Mouse (Mus musculus) MEL (cell line): Measurements from ENCODE around the gene Cst13. TPM values are rescaled to one million over a fixed set of nuclear protein-coding genes. Genes with fewer than 3 reads are reported as not detected.

Experiments used
- DNase-seq: peaks from one replicate; pipeline ENCODE4 v3.0.0; 2011; ENCODE audit warnings: low read depth, low spot score
- H3K27ac ChIP-seq: 2 replicates; pipeline ENCODE4 v1.5.1; 2012; ENCODE audit warnings: low read depth, mild to moderate bottlenecking, control low read depth, low read length, moderate library complexity; ENCODE audit not compliant: control insufficient read depth
- H3K27me3 ChIP-seq, 2 experiments: fragments of 150-350 bp in 1 of 2; sonication (generic) in 1 of 2; 2 replicates each; pipeline ENCODE4 v1.6.1; 2012; ENCODE audit warnings: low read length in 2 of 2, mild to moderate bottlenecking in 2 of 2, improper control_type of control experiment in 1 of 2, moderate library complexity in 1 of 2; ENCODE audit not compliant: insufficient read depth in 2 of 2, control insufficient read depth in 1 of 2
- H3K36me3 ChIP-seq, 2 experiments: 2 replicates each; pipeline ENCODE4 v1.6.1; 2012 to 2014; ENCODE audit warnings: low read length in 2 of 2, improper control_type of control experiment in 1 of 2, inconsistent platforms in 1 of 2, mild to moderate bottlenecking in 1 of 2; ENCODE audit not compliant: insufficient read depth in 2 of 2, control insufficient read depth in 1 of 2
- H3K4me1 ChIP-seq, 2 experiments: fragments of 150-350 bp in 1 of 2; sonication (generic) in 1 of 2; 2 replicates each; pipeline ENCODE4 v1.6.1; 2012; ENCODE audit warnings: low read length in 2 of 2, improper control_type of control experiment in 1 of 2, mild to moderate bottlenecking in 1 of 2; ENCODE audit not compliant: insufficient read depth in 2 of 2, control insufficient read depth in 1 of 2
- H3K4me3 ChIP-seq, 2 experiments: fragments of 150-350 bp in 1 of 2; sonication (generic) in 1 of 2; 2 replicates each; pipeline ENCODE4 v1.5.1; 2012; ENCODE audit warnings: low read depth in 2 of 2, low read length in 2 of 2, mild to moderate bottlenecking in 2 of 2, moderate library complexity in 2 of 2, control low read depth in 1 of 2, improper control_type of control experiment in 1 of 2; ENCODE audit not compliant: control insufficient read depth in 1 of 2, insufficient read depth in 1 of 2
- H3K79me2 ChIP-seq: 2 replicates; pipeline ENCODE4 v1.6.1; 2012; ENCODE audit warnings: mild to moderate bottlenecking, low read length, moderate library complexity; ENCODE audit not compliant: control insufficient read depth, poor library complexity, insufficient read depth
- H3K9ac ChIP-seq: 2 replicates; pipeline ENCODE4 v1.6.1; 2012; ENCODE audit warnings: low read depth, mild to moderate bottlenecking, control low read depth, low read length, moderate library complexity; ENCODE audit not compliant: control insufficient read depth, poor library complexity, severe bottlenecking
- H3K9me3 ChIP-seq: fragments of 150-350 bp; sonication (generic); replicated peaks from 2 replicates; pipeline ENCODE4 v1.6.1; 2012; ENCODE audit warnings: mild to moderate bottlenecking, low read length, improper control_type of control experiment, moderate library complexity; ENCODE audit not compliant: insufficient read depth
- BHLHE40 ChIP-seq: IDR thresholded peaks from 2 replicates; pipeline ENCODE4 v1.6.1; 2012; ENCODE audit warnings: low read depth, mild to moderate bottlenecking, inconsistent platforms, low read length, improper control_type of control experiment, borderline replicate concordance
- CHD2 ChIP-seq: IDR thresholded peaks from 2 replicates; pipeline ENCODE4 v1.6.1; 2011; ENCODE audit warnings: low read length, improper control_type of control experiment
- JUND ChIP-seq: IDR thresholded peaks from 2 replicates; pipeline ENCODE4 v1.6.1; 2011; ENCODE audit warnings: low read depth, mild to moderate bottlenecking, improper control_type of control experiment, low read length
- MAZ ChIP-seq: IDR thresholded peaks from 2 replicates; pipeline ENCODE4 v1.6.1; 2012; ENCODE audit warnings: low read depth, mild to moderate bottlenecking, inconsistent platforms, low read length, improper control_type of control experiment
- MXI1 ChIP-seq: IDR thresholded peaks from 2 replicates; pipeline ENCODE4 v1.6.1; 2011; ENCODE audit warnings: mild to moderate bottlenecking, low read depth, low read length, improper control_type of control experiment
- MYB ChIP-seq: IDR thresholded peaks from 2 replicates; pipeline ENCODE4 v1.6.1; 2011; ENCODE audit warnings: mild to moderate bottlenecking, low read depth, low read length, improper control_type of control experiment
- POLR2A ChIP-seq, 2 experiments: IDR thresholded peaks; 2 replicates each; pipeline ENCODE4 v1.6.1; 2011 to 2012; ENCODE audit warnings: low read length in 2 of 2, mild to moderate bottlenecking in 2 of 2, control low read depth in 1 of 2, improper control_type of control experiment in 1 of 2, low read depth in 1 of 2, moderate library complexity in 1 of 2; ENCODE audit not compliant: control insufficient read depth in 1 of 2, insufficient read depth in 1 of 2, poor library complexity in 1 of 2
- SIN3A ChIP-seq: IDR thresholded peaks from 2 replicates; pipeline ENCODE4 v1.6.1; 2012; ENCODE audit warnings: low read length, improper control_type of control experiment, inconsistent platforms
- SMC3 ChIP-seq: IDR thresholded peaks from 2 replicates; pipeline ENCODE4 v1.6.1; 2011; ENCODE audit warnings: low read depth, low read length, improper control_type of control experiment
- TBP ChIP-seq: IDR thresholded peaks from 2 replicates; pipeline ENCODE4 v1.8.0; 2011; ENCODE audit warnings: low read depth, low read length, improper control_type of control experiment
- TCF12 ChIP-seq: IDR thresholded peaks from 2 replicates; pipeline ENCODE4 v1.6.1; 2014; ENCODE audit warnings: low read depth, mild to moderate bottlenecking, inconsistent platforms, low read length, improper control_type of control experiment, moderate library complexity
- UBTF ChIP-seq: IDR thresholded peaks from 2 replicates; pipeline ENCODE4 v1.6.1; 2012; ENCODE audit warnings: low read depth, mild to moderate bottlenecking, inconsistent platforms, low read length, improper control_type of control experiment, moderate library complexity, borderline replicate concordance; ENCODE audit not compliant: insufficient read depth
- ZC3H11A ChIP-seq: IDR thresholded peaks from 2 replicates; pipeline ENCODE4 v1.6.1; 2012; ENCODE audit warnings: low read depth, mild to moderate bottlenecking, inconsistent platforms, low read length, improper control_type of control experiment
- ZKSCAN1 ChIP-seq: IDR thresholded peaks from 2 replicates; pipeline ENCODE4 v1.6.1; 2012; ENCODE audit warnings: low read depth, mild to moderate bottlenecking, inconsistent platforms, low read length, improper control_type of control experiment, moderate library complexity
- ZMIZ1 ChIP-seq: IDR thresholded peaks from 2 replicates; pipeline ENCODE4 v1.6.1; 2012; ENCODE audit warnings: low read depth, mild to moderate bottlenecking, inconsistent platforms, low read length, improper control_type of control experiment, moderate library complexity
- ZNF384 ChIP-seq: IDR thresholded peaks from 2 replicates; pipeline ENCODE4 v1.6.1; 2012; ENCODE audit warnings: low read depth, mild to moderate bottlenecking, inconsistent platforms, low read length, improper control_type of control experiment
- polyA plus RNA-seq, 2 experiments: library from polyadenylated mRNA; stranded (reverse) in 1 of 2; unstranded in 1 of 2; fragments of >175 nt in 1 of 2; fragments of >200 nt in 1 of 2; gene quantifications; 2 replicates each; pipeline versions ENCODE4 v1.2.1 to v1.2.4; 2012; ENCODE audit warnings: low replicate concordance in 2 of 2, low read depth in 1 of 2; ENCODE audit not compliant: insufficient read length in 2 of 2, insufficient read depth in 1 of 2, missing spikeins in 1 of 2
- total RNA-seq: library from RNA; depleted of rRNA; stranded (reverse); fragments of 300-350 nt; gene quantifications from 2 replicates; pipeline ENCODE4 v1.2.3, GENCODE M21; 2012; rRNA removed

The Cst13 gene
- total and polyA plus RNA-seq, 3 experiments: not detected

DNA sequence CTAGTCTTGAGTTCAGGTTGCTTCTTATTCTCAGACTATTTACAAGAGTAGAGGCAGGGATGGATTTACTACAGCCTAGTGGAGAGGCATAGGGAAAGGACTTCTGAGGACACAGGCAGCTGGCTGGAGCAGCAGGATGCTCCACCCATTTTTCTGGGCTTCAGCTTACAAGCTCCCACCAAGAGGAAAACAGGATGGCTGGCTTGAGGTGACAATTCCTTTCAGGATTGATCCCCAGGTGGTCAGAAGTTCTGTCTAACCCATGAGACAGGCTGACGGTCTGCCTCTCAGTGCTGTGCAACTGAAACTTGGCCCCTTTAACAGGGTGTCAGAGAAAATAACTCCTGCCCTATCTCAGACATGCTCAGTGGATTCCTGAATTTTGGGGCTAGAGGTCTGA, 59.3 kb downstream of the Cst13 start:
- TF ChIP-seq ZMIZ1 (no peak), ZNF384 (no peak), MXI1 (no peak), ZKSCAN1 (no peak), CHD2 (no peak), POLR2A (IDR thresholded peaks at IDR 0.05; ENCODE audit: control insufficient read depth in 1 of 2, insufficient read depth in 1 of 2, low read depth in 1 of 2, low read length in 2 of 2, poor library complexity in 1 of 2) (no peak), SIN3A (no peak), BHLHE40 (no peak), JUND (no peak), MYB (no peak), TCF12 (no peak), ZC3H11A (no peak), TBP (no peak), UBTF (no peak), MAZ (no peak), SMC3 (no peak)
- no peak for DNase-seq
- H3K4me3 ChIP-seq: no peak overlapping the region

More for the DNA sequence above, 59.3 kb downstream of the Cst13 start:
- Histone ChIP-seq H3K4me1 (peaks cover 0 to 3% of the 10 kb centered on the region in 2 experiments; a peak in 3 of 4 replicates), H3K79me2 (peaks cover 4% of the 10 kb centered on the region), H3K9me3 (no peaks in the 10 kb centered on the region), H3K9ac (no peak overlapping the region), H3K27ac (no peak overlapping the region), H3K36me3 (no peaks in the 10 kb centered on the region), H3K27me3 (peaks cover 0 to 2% of the 10 kb centered on the region in 2 experiments; a peak in 2 of 4 replicates)

Other genes with a start within 250 kb of the Cst13 start
- 99.5 and 104 TPM in 2 replicates for gene Nxt1, start 147.5 kb upstream of the Cst13 start, total RNA-seq
- gene Nxt1, start 147.5 kb upstream of the Cst13 start, polyA plus RNA-seq: 10 to 100 TPM in 1 of 2 experiments, not detected in 1; 70.5 TPM
- 9.9 and 11.2 TPM in 2 replicates for gene Gzf1, start 139.1 kb upstream of the Cst13 start, total RNA-seq
- 10 to 100 TPM in 1 of 2 experiments, not detected in 1; 17.7 TPM for gene Gzf1, start 139.1 kb upstream of the Cst13 start, polyA plus RNA-seq
- not detected in 2 replicates for gene Napb, start 87.6 kb upstream of the Cst13 start, total RNA-seq
- gene Napb, start 87.6 kb upstream of the Cst13 start, polyA plus RNA-seq: not detected
- gene Cstl1, start 69.7 kb upstream of the Cst13 start, total RNA-seq: not detected in 2 replicates
- not detected for gene Cstl1, start 69.7 kb upstream of the Cst13 start, polyA plus RNA-seq
- not detected in 2 replicates for gene Cst11, start 48.6 kb upstream of the Cst13 start, total RNA-seq
- gene Cst11, start 48.6 kb upstream of the Cst13 start, polyA plus RNA-seq: not detected
- gene 8030411F24Rik, start 38.1 kb upstream of the Cst13 start, total RNA-seq: not detected in 2 replicates
- gene 8030411F24Rik, start 38.1 kb upstream of the Cst13 start, polyA plus RNA-seq: not detected
- not detected in 2 replicates for gene Cst12, start 30.7 kb upstream of the Cst13 start, total RNA-seq
- not detected for gene Cst12, start 30.7 kb upstream of the Cst13 start, polyA plus RNA-seq
- gene Cst8, start 21.3 kb upstream of the Cst13 start, total RNA-seq: not detected in 2 replicates
- gene Cst8, start 21.3 kb upstream of the Cst13 start, polyA plus RNA-seq: not detected
- not detected in 2 replicates for gene Cst9, start 15.1 kb downstream of the Cst13 start, total RNA-seq
- not detected for gene Cst9, start 15.1 kb downstream of the Cst13 start, polyA plus RNA-seq
- not detected in 2 replicates for gene 9230104L09Rik, start 45.0 kb downstream of the Cst13 start, total RNA-seq
- gene 9230104L09Rik, start 45.0 kb downstream of the Cst13 start, polyA plus RNA-seq: not detected
- gene Cst3, start 55.6 kb downstream of the Cst13 start, total RNA-seq: 104 and 114 TPM in 2 replicates
- 100 to 1,000 TPM in 1 of 2 experiments, not detected in 1; 122 TPM for gene Cst3, start 55.6 kb downstream of the Cst13 start, polyA plus RNA-seq
- not detected in 2 replicates for gene Gm1330, start 183.2 kb downstream of the Cst13 start, total RNA-seq
- not detected for gene Gm1330, start 183.2 kb downstream of the Cst13 start, polyA plus RNA-seq
- gene Gm10750, start 197.2 kb downstream of the Cst13 start, total RNA-seq: not detected in 2 replicates
- gene Gm10750, start 197.2 kb downstream of the Cst13 start, polyA plus RNA-seq: not detected